Mouse (Mus musculus): ENCODE measurements around the gene Sympk. TPM values are rescaled to one million over a fixed set of nuclear protein-coding genes. Genes with fewer than 3 reads are reported as not detected.
A peak's percentile ranks its signal among the peaks of the same experiment; 100 is the strongest.

Gene Sympk
- polyA plus RNA-seq, 2 experiments, result 10.7 to 27.3 TPM

GRCm38 (mm10) chr7:19096421-19096976 is 72.3 kb downstream of the Sympk start:
- no peak for ATAC-seq (ENCODE audit: insufficient read depth)
- whole genome bisulfite sequencing (ENCODE audit: insufficient replicate concordance), result 51% methylated on average over 5 of the region's 5 CpGs
- no peak overlapping the region for H3K9ac ChIP-seq (replicated peaks)

GRCm38 (mm10) chr7:19097217-19097616 is 73.0 kb downstream of the Sympk start:
- WGBS (ENCODE audit: insufficient replicate concordance), result 23% methylated on average over 2 of the region's 2 CpGs
- Histone ChIP-seq H3K9me3 (ENCODE audit: control insufficient read depth, low read length) (no peaks in the 10 kb centered on the region), H3K36me3 (replicated peaks; ENCODE audit: control insufficient read depth, insufficient read depth, low read depth) (no peaks in the 10 kb centered on the region), H3K9ac (replicated peaks) (no peak overlapping the region), H3K4me1 (replicated peaks; ENCODE audit: control insufficient read depth in 2 of 2, insufficient read depth in 2 of 2, low read length in 1 of 2) (peaks cover 0 to 13% of the 10 kb centered on the region in 2 experiments; a peak in 3 of 4 replicates), H3K27ac (no peak overlapping the region), H3K4me3 (ENCODE audit: insufficient read depth in 1 of 2, low read depth in 2 of 2, low read length in 2 of 2) (no peak overlapping the region), H3K4me2 (ENCODE audit: low read depth) (no peak overlapping the region), H3K27me3 (ENCODE audit: control insufficient read depth, insufficient read depth, low read length) (peaks cover 32% of the 10 kb centered on the region)
- ATAC-seq (ENCODE audit: insufficient read depth) (no peak), DNase-seq (ENCODE audit: low read depth in 3 of 3, low spot score in 3 of 3) (no peak)
- TF ChIP-seq EP300 (IDR thresholded peaks at IDR 0.05; ENCODE audit: low read depth), result no peak
- no peak for TF ChIP-seq CTCF (IDR thresholded peaks at IDR 0.05; ENCODE audit: low read depth)

More at GRCm38 (mm10) chr7:19096421-19096976, 72.3 kb downstream of the Sympk start:
- H3K4me1 ChIP-seq (replicated peaks; ENCODE audit: control insufficient read depth in 2 of 2, insufficient read depth in 2 of 2, low read length in 1 of 2), result peaks cover 0 to 13% of the 10 kb centered on the region in 2 experiments; a peak in 3 of 4 replicates
- no peak overlapping the region for H3K4me3 ChIP-seq (ENCODE audit: insufficient read depth in 1 of 2, low read depth in 2 of 2, low read length in 2 of 2)
- H3K4me2 ChIP-seq (ENCODE audit: low read depth), result peak overlapping the region; percentile 95
- H3K27ac ChIP-seq, result no peak overlapping the region
- H3K36me3 ChIP-seq (replicated peaks; ENCODE audit: control insufficient read depth, insufficient read depth, low read depth), result no peaks in the 10 kb centered on the region
- TF ChIP-seq CTCF (IDR thresholded peaks at IDR 0.05; ENCODE audit: low read depth), result no peak
- no peak for TF ChIP-seq EP300 (IDR thresholded peaks at IDR 0.05; ENCODE audit: low read depth)
- H3K9me3 ChIP-seq (ENCODE audit: control insufficient read depth, low read length), result no peaks in the 10 kb centered on the region
- no peak for DNase-seq (ENCODE audit: low read depth in 3 of 3, low spot score in 3 of 3)
- H3K27me3 ChIP-seq (ENCODE audit: control insufficient read depth, insufficient read depth, low read length), result peaks cover 38% of the 10 kb centered on the region

GRCm38 (mm10) chr7:19097863-19098262 is 73.7 kb downstream of the Sympk start:
- TF ChIP-seq CTCF (IDR thresholded peaks at IDR 0.05; ENCODE audit: low read depth) (no peak), EP300 (IDR thresholded peaks at IDR 0.05; ENCODE audit: low read depth) (no peak)

GRCm38 (mm10) chr7:19098811-19099210 is 74.6 kb downstream of the Sympk start:
- peaks cover 0 to 8% of the 10 kb centered on the region in 2 experiments; a peak in 1 of 4 replicates for H3K4me1 ChIP-seq (replicated peaks; ENCODE audit: control insufficient read depth in 2 of 2, insufficient read depth in 2 of 2, low read length in 1 of 2)
- WGBS (ENCODE audit: insufficient replicate concordance), result 64% methylated on average over 7 of the region's 7 CpGs
- no peak overlapping the region for H3K4me2 ChIP-seq (ENCODE audit: low read depth)
- no peak overlapping the region for H3K27ac ChIP-seq
- no peak for TF ChIP-seq EP300 (IDR thresholded peaks at IDR 0.05; ENCODE audit: low read depth)
- no peak for TF ChIP-seq CTCF (IDR thresholded peaks at IDR 0.05; ENCODE audit: low read depth)
- no peaks in the 10 kb centered on the region for H3K36me3 ChIP-seq (replicated peaks; ENCODE audit: control insufficient read depth, insufficient read depth, low read depth)
- no peaks in the 10 kb centered on the region for H3K9me3 ChIP-seq (ENCODE audit: control insufficient read depth, low read length)
- DNase-seq (ENCODE audit: low read depth in 3 of 3, low spot score in 3 of 3), result no peak
- H3K4me3 ChIP-seq (ENCODE audit: insufficient read depth in 1 of 2, low read depth in 2 of 2, low read length in 2 of 2), result no peak overlapping the region
- no peak for ATAC-seq (ENCODE audit: insufficient read depth)
- H3K9ac ChIP-seq (replicated peaks), result no peak overlapping the region
- H3K27me3 ChIP-seq (ENCODE audit: control insufficient read depth, insufficient read depth, low read length), result peaks cover 25% of the 10 kb centered on the region

More at GRCm38 (mm10) chr7:19097863-19098262, 73.7 kb downstream of the Sympk start:
- Histone ChIP-seq H3K27ac (no peak overlapping the region), H3K36me3 (replicated peaks; ENCODE audit: control insufficient read depth, insufficient read depth, low read depth) (no peaks in the 10 kb centered on the region), H3K9me3 (ENCODE audit: control insufficient read depth, low read length) (no peaks in the 10 kb centered on the region), H3K9ac (replicated peaks) (no peak overlapping the region), H3K4me3 (ENCODE audit: insufficient read depth in 1 of 2, low read depth in 2 of 2, low read length in 2 of 2) (no peak overlapping the region), H3K27me3 (ENCODE audit: control insufficient read depth, insufficient read depth, low read length) (peaks cover 26% of the 10 kb centered on the region), H3K4me1 (replicated peaks; ENCODE audit: control insufficient read depth in 2 of 2, insufficient read depth in 2 of 2, low read length in 1 of 2) (peaks cover 0 to 11% of the 10 kb centered on the region in 2 experiments; a peak in 3 of 4 replicates), H3K4me2 (ENCODE audit: low read depth) (no peak overlapping the region)
- ATAC-seq (ENCODE audit: insufficient read depth) (no peak), DNase-seq (ENCODE audit: low read depth in 3 of 3, low spot score in 3 of 3) (no peak)

GRCm38 (mm10) chr7:19100290-19100689 is 76.1 kb downstream of the Sympk start:
- DNase-seq (ENCODE audit: low read depth in 3 of 3, low spot score in 3 of 3), result no peak
- Histone ChIP-seq H3K4me2 (ENCODE audit: low read depth) (no peak overlapping the region), H3K27me3 (ENCODE audit: control insufficient read depth, insufficient read depth, low read length) (peaks cover 17% of the 10 kb centered on the region), H3K4me3 (ENCODE audit: insufficient read depth in 1 of 2, low read depth in 2 of 2, low read length in 2 of 2) (no peak overlapping the region), H3K36me3 (replicated peaks; ENCODE audit: control insufficient read depth, insufficient read depth, low read depth) (no peaks in the 10 kb centered on the region), H3K27ac (no peak overlapping the region), H3K9ac (replicated peaks) (no peak overlapping the region), H3K4me1 (replicated peaks; ENCODE audit: control insufficient read depth in 2 of 2, insufficient read depth in 2 of 2, low read length in 1 of 2) (peaks cover 0 to 8% of the 10 kb centered on the region in 2 experiments; a peak in 1 of 4 replicates), H3K9me3 (ENCODE audit: control insufficient read depth, low read length) (no peaks in the 10 kb centered on the region)
- no peak for ATAC-seq (ENCODE audit: insufficient read depth)
- WGBS (ENCODE audit: insufficient replicate concordance), result 43% methylated on average over 1 of the region's 1 CpGs
- TF ChIP-seq EP300 (IDR thresholded peaks at IDR 0.05; ENCODE audit: low read depth) (no peak), CTCF (IDR thresholded peaks at IDR 0.05; ENCODE audit: low read depth) (no peak)
